Mouse (Mus musculus) left cerebral cortex, adult 8-10 months (tissue): ENCODE results near the gene Mrpl22. TPM values are rescaled to one million over a fixed set of nuclear protein-coding genes. Genes with fewer than 3 reads are reported as not detected.
"Not testable (repeated sequence)": the region's sequence is repeated elsewhere in the genome, so short reads cannot be mapped to it uniquely, and the experiment has no call there.

Source experiments
- DNase-seq, 2 experiments: peaks; one replicate each; pipeline ENCODE4 v3.0.0; 2022; ENCODE audit warnings: low spot score in 2 of 2
- total RNA-seq, 4 experiments: library from RNA; stranded (reverse); gene quantifications; 2 replicates each; pipeline ENCODE4 v1.2.4; 2022

The Mrpl22 gene
- total RNA-seq, 4 experiments from 2014 or later = 25.9 to 37.3 (median 35.7) TPM

GRCm38 (mm10) chr11:58225655-58226054 lies 54.2 kb downstream of the Mrpl22 start:
- peak; percentile 15 to 57 for DNase-seq

- DNase-seq = no peak
These were observed 55.0 kb downstream of the Mrpl22 start for GRCm38 (mm10) chr11:58226425-58226824.

GRCm38 (mm10) chr11:58228021-58228420 lies 56.6 kb downstream of the Mrpl22 start:
- DNase-seq = not testable (repeated sequence)

Other genes starting within 250 kb of the Mrpl22 start
- 10 to 100 TPM; 84.6 to 88.6 (median 86.9) TPM for gene Larp1, start 162.6 kb upstream of the Mrpl22 start, total RNA-seq
- not detected for gene Gm12248, start 78.5 kb upstream of the Mrpl22 start, total RNA-seq
- 10 to 100 TPM; 50.5 to 55.7 (median 53.0) TPM for gene Cnot8, start 67.5 kb upstream of the Mrpl22 start, total RNA-seq
- 10 to 100 TPM; 16.9 to 22.0 (median 19.8) TPM for gene Gemin5, start 3.1 kb upstream of the Mrpl22 start, total RNA-seq
- 1 to 10 TPM; 4.5 to 6.8 (median 5.5) TPM for gene Igtp, start 27.9 kb downstream of the Mrpl22 start, total RNA-seq
- gene Irgm2, start 28.0 kb downstream of the Mrpl22 start, total RNA-seq = 1 to 10 TPM; 2.0 to 3.3 (median 2.7) TPM
- gene 4930438A08Rik, start 103.1 kb downstream of the Mrpl22 start, total RNA-seq = not detected
- gene Zfp692, start 135.4 kb downstream of the Mrpl22 start, total RNA-seq = 10 to 100 TPM; 25.0 to 28.7 (median 26.5) TPM
- gene Zfp672, start 158.7 kb downstream of the Mrpl22 start, total RNA-seq = 10 to 100 TPM; 41.1 to 48.4 (median 45.4) TPM
- 10 to 100 TPM; 41.8 to 49.8 (median 44.4) TPM for gene Sh3bp5l, start 159.1 kb downstream of the Mrpl22 start, total RNA-seq
- gene Lypd8, start 207.4 kb downstream of the Mrpl22 start, total RNA-seq = not detected
- not detected for gene 1810065E05Rik, start 249.4 kb downstream of the Mrpl22 start, total RNA-seq